Mouse (Mus musculus) CD4-positive, CD25-positive, alpha-beta regulatory T cell, adult 4 months (primary cell): Measurements from ENCODE around the gene Gm27179. TPM values are rescaled to one million over a fixed set of nuclear protein-coding genes. Genes with fewer than 3 reads are reported as not detected.
A peak's percentile ranks its signal among the peaks of the same experiment; 100 is the strongest.
"Not testable (repeated sequence)": the region's sequence is repeated elsewhere in the genome, so short reads cannot be mapped to it uniquely, and the experiment has no call there.

ENCODE experiments used
- ATAC-seq: one replicate; pipeline ENCODE4 v1.8.0; 2017
- polyA plus RNA-seq, 2 experiments: library from polyadenylated mRNA; unstranded; fragments of 100-300 nt; shearing (Covaris generic); gene quantifications; one replicate each; pipeline ENCODE4 v1.2.1; 2017

The Gm27179 gene
- not detected for polyA plus RNA-seq

GRCm38 (mm10) chr14:69512449-69512848, at the start of gene Gm27179:
Gene Gm27179, minus strand, starts transcription at chr14:69512549.
- not testable (repeated sequence) for ATAC-seq

- ATAC-seq = not testable (repeated sequence)
Observed at GRCm38 (mm10) chr14:69557550-69557949, 45.2 kb upstream of the Gm27179 start.

GRCm38 (mm10) chr14:69556820-69557219, 44.5 kb upstream of the Gm27179 start:
- ATAC-seq = not testable (repeated sequence)

- ATAC-seq = peak; percentile 88
Observed at GRCm38 (mm10) chr14:69555110-69555831, 42.9 kb upstream of the Gm27179 start, which contains the start of gene Entpd4b. Gene Entpd4b, plus strand, starts transcription at chr14:69555424.

GRCm38 (mm10) chr14:69547310-69547709, 35.0 kb upstream of the Gm27179 start:
- ATAC-seq = not testable (repeated sequence)

GRCm38 (mm10) chr14:69545052-69545451, 32.7 kb upstream of the Gm27179 start:
- not testable (repeated sequence) for ATAC-seq

GRCm38 (mm10) chr14:69544033-69544432, 31.7 kb upstream of the Gm27179 start:
- peak; percentile 81 for ATAC-seq

- ATAC-seq = not testable (repeated sequence)
Observed at GRCm38 (mm10) chr14:69542695-69543094, 30.3 kb upstream of the Gm27179 start.

GRCm38 (mm10) chr14:69540113-69540512, 27.8 kb upstream of the Gm27179 start:
- not testable (repeated sequence) for ATAC-seq

- ATAC-seq = not testable (repeated sequence)
Observed at GRCm38 (mm10) chr14:69536539-69536938, 24.2 kb upstream of the Gm27179 start.

- not testable (repeated sequence) for ATAC-seq
Observed at GRCm38 (mm10) chr14:69526202-69526601, 13.9 kb upstream of the Gm27179 start.

GRCm38 (mm10) chr14:69523001-69523400, 10.7 kb upstream of the Gm27179 start:
- not testable (repeated sequence) for ATAC-seq

GRCm38 (mm10) chr14:69520810-69521209, 8.5 kb upstream of the Gm27179 start:
- ATAC-seq = not testable (repeated sequence)

- not testable (repeated sequence) for ATAC-seq
Observed at GRCm38 (mm10) chr14:69507000-69507399, 5.3 kb downstream of the Gm27179 start.

GRCm38 (mm10) chr14:69503174-69503573, 9.2 kb downstream of the Gm27179 start, which contains the start of gene Gm16867:
Gene Gm16867, minus strand, starts transcription at chr14:69503362.
- peak; percentile 95 for ATAC-seq

GRCm38 (mm10) chr14:69502440-69503150, 9.8 kb downstream of the Gm27179 start:
- ATAC-seq = peak; percentile 46

- not testable (repeated sequence) for ATAC-seq
Observed at GRCm38 (mm10) chr14:69496259-69496658, 16.1 kb downstream of the Gm27179 start.

GRCm38 (mm10) chr14:69494946-69495345, 17.4 kb downstream of the Gm27179 start:
- not testable (repeated sequence) for ATAC-seq

GRCm38 (mm10) chr14:69494522-69494921, 17.8 kb downstream of the Gm27179 start:
- not testable (repeated sequence) for ATAC-seq

- ATAC-seq = not testable (repeated sequence)
Observed at GRCm38 (mm10) chr14:69488001-69488400, 24.3 kb downstream of the Gm27179 start.

GRCm38 (mm10) chr14:69485466-69486135, 26.7 kb downstream of the Gm27179 start:
- ATAC-seq = not testable (repeated sequence)

GRCm38 (mm10) chr14:69473941-69474646, 38.3 kb downstream of the Gm27179 start:
- ATAC-seq = not testable (repeated sequence)
